Mouse (Mus musculus): Measurements from ENCODE around the gene Sumf2. TPM values are rescaled to one million over a fixed set of nuclear protein-coding genes. Genes with fewer than 3 reads are reported as not detected.
"Not testable (repeated sequence)": the region's sequence is repeated elsewhere in the genome, so short reads cannot be mapped to it uniquely, and the experiment has no call there.

Gene Sumf2
- 12.4 and 16.2 TPM in 2 replicates for polyA plus RNA-seq (2012; rRNA removed)

DNA sequence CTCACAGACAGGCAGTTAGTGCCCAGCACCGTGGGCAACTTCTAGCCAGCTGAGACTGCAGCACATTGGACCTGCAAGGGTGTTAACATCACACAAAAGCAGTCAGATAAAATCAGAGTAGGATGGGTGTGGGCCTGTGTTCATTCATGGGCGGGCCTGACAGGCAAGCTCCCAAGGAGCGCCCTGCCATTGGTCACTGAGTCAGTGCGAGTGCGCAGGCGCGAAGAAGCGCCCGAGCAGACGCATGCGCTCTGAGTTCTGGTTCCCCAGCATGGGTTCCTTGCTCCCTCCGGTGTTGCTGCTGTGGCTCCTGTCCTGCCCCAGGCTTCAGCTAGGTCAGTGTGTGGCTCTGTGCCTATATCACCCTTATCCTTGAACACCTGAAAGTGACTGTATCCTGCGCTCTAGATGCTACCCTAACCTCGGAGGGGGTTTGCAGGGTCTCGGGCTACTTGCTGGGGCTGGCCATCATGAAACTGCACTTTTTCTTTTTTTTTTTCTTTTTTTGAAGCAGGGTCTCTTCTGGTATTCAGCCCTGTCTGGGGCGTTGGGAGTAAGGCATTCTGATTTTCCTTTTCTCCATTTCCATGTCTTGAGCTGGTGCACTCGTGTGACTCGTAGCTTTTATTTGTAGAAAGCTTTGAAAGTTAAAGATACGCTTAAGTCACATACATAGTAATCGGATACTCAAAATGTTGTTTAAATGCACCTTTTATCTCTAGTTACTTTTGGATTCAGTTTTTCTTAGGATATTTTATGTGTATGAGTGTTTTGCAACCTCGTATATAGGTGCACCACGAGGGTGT lies at the start of gene Sumf2:
TSS of gene Sumf2 (plus strand) at position 235 of the 806 bp plus-strand sequence.
- peak; percentile 94 for DNase-seq (ENCODE audit: low spot score)

DNA sequence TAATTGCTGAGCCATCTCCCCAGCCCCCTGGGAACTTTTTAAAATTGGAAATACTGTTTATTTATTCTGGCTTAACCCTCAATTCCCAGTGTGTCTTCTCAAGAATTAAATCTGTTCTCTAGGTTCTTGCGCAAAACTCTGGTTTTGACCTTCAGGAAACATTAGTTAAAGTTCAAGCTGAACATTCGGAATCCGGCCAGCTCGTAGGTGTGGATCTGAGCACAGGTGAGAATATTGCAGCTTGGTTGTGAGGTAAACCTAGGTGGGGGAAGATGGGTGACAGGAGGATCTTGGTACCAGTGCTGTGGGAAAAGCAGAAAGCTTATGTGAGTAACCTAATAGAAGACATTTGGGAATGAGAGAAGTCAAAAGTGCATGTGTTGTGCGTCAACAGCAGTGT lies 1.9 kb upstream of the Sumf2 start:
- DNase-seq (ENCODE audit: low spot score): no peak

DNA sequence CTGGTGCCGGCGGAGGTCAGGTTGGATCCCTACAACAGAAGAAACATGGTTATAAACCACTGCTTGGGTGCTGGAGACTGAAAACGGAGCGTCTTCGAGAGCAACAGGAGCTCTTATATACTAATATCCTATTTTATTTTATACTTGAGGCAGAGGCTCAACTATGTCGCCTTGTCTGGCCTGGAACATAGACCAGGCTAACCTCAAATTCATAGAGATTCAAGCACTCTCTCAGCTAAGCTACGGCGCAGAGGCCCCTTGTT lies 703 bp downstream of the Sumf2 start:
- DNase-seq (ENCODE audit: low spot score): no peak

DNA sequence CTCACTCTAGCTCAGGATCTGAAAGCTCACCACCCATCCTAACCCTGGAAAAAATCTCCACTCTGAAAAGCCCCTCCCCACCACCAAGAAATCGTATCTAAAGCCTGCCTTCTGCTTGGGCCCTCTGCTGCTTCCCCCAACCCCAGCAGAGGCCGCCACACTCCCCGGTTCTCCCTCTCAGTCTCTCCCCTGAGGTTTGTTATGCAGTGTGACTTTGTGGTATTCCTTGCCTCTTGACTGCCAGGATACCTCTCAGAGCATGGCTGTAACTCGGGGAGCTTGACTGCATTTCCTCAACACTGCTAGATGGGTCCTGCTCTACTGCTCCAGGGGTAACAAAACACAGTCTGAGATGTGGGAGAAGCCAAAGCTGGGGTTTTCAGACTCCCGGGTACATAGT lies 8.4 kb downstream of the Sumf2 start:
- DNase-seq (ENCODE audit: low spot score): no peak

DNA sequence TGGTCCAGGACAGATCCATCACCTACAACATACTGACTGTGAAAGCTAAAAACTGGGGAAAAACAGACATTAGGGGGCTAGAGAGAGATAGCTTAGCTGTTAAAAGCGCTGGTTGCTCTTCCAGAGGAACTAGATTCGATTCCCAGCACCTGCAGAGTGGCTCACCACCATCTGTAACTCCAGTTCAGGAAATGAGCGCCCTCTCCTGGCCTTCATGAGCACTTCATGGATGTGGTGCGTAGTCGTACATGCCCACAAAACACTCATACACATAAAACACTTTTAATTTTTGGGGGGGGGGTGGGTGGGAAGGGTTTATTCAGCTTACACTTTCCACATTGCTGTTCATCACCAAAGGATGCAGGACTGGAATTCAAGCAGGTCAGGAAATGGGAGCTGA lies 9.6 kb downstream of the Sumf2 start:
- no peak for DNase-seq (ENCODE audit: low spot score)

DNA sequence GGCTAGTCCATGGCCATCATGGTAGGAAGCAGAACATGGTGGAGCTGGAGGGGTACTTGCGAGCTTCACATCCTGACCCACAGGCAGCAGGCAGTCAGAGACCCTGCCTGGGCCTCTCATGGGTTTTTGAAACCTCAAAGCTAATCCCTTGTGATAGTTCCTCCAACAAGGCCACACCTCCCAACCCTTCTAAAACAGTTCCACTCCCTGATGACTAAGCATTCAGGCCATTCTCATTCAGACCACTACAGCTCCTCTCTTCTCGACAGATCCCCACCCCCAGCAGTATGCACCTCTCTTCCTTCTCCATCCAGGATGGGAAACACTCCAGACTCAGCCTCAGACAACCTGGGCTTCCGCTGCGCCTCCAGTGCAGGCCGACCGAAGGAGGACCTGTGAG lies 15.5 kb downstream of the Sumf2 start:
- DNase-seq (ENCODE audit: low spot score): no peak

DNA sequence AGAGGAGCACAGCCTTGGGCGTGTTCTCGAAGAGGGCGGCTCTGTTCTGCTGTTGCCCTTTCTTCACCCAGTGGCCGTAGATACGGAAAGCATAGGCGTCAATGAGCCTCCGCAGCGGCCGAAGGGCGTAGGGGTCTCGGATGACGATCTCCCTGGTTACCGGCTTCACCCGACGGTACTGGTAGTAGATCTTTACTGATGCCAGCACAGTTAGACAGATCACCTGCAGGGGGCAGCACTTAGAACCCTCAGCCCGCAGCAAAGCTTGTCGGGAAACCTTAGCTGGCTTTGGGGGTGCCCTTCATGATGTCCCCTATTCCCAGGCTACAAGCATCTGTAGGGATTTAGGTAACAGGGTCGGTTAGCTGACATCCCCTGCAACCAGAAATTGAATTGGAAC lies 17.7 kb downstream of the Sumf2 start:
- no peak for DNase-seq (ENCODE audit: low spot score)

DNA sequence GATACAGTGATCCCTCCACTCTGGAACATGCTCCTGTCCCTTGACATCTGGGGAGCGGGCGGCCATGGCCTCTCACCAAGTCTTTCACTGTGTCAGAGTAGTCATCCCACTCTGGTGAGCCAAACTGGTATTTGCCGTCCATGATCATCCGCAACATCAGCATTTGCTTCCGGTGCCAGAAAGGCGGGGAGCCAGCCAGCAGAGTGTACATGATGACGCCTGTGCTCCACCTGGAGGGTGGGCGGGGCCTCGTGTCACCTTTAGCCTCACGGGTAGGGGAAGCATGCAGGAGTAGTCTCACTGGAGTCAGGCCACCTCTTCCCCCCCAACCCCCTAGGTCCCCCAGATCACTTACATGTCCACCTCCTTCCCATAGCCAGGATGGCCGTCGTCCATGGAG lies 19.1 kb downstream of the Sumf2 start:
- DNase-seq (ENCODE audit: low spot score): no peak

DNA sequence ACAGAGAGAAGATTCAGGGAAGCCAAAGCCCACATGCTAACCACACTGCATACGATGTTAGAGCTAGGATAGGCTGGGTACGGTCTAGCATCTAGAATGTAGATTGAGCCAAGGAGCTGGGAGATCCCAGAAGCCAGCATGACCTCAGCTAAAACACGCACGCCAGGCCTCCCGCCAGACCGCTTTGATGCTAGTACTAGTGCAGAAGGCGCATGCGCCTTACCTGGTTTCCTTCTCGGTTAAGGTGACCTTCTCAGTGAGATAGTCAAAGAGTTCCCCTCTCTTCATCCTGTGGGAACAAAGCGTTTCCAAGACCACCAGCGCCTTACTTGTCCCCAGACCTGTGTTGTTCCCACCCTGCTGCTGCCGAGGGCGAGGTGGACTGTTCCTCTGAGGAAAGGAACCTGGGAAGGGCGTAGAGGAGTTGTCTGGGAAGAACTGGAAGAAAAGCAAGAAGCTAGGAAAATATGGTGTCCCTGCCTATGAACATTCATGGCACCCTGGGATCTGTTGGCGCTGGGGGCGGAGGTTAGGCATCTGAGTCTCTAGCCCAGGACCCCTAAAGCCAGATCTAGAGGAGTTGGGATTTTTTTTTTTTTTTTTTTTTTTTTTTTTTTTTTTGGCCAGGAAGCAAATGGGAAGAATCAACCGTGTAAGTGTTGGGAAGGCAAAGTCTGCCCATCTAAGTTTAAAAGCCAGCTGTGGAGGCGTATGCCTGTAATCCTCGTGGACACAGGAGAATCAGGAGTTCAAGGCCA lies 22.6 kb downstream of the Sumf2 start:
- no peak for DNase-seq (ENCODE audit: low spot score)

DNA sequence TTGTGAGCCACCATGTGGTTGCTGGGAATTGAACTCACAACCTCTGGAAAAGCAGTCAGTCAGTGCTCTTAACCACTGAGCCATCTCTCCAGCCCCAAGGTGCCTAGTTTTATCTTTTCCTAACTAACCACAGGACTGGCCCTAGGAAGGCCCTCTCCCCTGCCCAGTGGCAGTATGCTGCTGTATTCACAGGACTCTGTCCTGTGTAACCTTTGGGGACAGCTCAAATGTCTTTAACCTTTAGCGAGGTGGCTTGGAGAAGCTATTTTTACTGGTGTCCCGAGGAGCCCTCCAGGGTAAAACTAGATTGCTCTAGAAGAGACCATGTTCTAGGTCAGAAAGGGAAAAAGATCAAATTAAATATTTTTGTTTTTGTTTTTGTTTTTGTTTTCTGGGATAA lies 24.5 kb downstream of the Sumf2 start:
- no peak for DNase-seq (ENCODE audit: low spot score)

DNA sequence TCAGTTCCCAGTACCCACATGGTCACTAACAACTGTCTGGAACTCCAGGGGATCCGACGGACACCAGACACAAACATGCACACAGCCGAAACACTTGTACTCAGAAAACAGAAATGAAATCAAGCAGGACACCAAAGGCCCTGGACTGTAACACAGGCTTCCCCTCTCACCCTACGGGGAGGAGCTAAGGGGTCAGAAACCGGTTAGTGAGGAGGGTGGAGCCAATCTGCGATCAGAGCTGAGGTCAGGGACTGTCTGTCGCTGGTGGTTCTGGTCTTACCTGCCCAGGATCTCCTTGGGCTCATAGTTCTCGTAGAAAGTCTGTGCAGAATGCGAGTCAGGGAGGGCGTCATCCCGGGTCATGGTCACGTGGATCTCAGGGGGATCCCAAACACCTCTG lies 27.2 kb downstream of the Sumf2 start:
- DNase-seq (ENCODE audit: low spot score): no peak

DNA sequence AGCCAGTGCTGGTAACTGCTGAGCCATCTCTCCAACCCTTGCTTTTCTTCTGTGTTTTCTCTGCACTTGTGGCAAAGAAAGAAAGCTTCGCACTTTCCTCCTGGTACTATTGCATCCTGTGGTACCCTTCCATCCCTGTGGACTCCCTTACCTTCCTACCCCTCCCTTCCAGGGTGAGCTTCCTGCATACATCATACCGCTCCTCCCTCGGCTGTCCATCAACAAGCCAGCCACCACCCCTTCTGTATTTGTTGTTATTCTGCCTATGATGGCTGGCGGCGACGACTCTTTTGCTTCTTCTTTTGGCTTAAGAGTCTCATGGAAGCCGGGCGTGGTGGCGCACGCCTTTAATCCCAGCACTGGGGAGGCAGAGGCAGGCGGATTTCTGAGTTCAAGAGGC lies 28.3 kb downstream of the Sumf2 start:
- no peak for DNase-seq (ENCODE audit: low spot score)

DNA sequence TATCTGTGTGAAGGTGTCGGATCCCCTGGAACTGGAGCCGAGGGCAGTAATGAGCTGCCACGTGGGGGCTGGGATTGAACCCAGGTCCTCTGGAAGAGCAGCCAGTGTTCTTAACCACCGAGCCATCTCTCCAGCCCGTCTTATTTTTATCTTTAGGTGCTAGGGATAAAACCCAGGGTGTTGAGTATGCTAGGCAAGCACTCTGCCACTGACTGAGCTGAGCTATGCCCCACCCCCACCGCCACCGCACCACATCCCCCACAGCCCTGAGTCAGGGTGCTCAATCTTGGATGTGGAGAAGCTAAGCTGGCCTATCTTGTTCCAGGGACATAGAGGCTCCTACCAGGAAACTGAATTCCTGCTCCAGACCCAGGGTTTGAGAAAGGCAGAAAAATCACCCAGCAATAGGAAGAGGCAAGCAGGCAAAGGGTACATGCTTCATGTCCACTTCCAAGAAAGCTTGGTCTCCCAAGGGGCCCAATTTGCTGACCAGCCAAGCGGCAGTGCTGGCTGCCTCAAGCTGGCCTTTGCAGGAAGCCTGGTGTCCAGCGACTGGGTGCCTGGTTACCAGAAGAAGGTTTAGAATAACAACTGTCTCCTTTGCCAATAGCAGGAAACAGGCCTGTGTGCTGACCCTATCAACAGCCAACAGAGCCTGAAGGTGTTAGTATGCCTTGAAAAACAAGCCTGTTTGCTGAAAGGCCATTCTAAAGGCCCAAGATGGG lies 31.1 kb downstream of the Sumf2 start:
- DNase-seq (ENCODE audit: low spot score): no peak

DNA sequence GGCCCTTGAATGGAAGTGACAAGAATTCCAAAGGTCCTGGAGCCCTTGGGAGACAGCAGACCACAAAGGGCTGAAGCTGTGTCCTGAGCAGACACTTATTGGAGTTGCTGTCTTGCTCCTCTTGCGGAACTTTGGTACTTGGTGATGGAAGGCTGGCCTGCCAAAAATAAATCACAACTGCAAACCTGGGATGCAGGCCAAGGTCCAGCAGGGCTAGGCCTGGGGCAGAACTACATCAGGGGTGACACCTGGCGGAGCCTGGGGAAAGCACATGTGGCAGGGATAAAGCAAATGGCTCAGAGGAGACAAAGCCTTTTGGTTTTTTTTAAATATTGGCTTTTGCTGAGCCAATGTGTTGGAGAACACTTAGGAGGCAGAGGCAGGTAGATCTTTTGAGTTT lies 32.2 kb downstream of the Sumf2 start:
- DNase-seq (ENCODE audit: low spot score): no peak

DNA sequence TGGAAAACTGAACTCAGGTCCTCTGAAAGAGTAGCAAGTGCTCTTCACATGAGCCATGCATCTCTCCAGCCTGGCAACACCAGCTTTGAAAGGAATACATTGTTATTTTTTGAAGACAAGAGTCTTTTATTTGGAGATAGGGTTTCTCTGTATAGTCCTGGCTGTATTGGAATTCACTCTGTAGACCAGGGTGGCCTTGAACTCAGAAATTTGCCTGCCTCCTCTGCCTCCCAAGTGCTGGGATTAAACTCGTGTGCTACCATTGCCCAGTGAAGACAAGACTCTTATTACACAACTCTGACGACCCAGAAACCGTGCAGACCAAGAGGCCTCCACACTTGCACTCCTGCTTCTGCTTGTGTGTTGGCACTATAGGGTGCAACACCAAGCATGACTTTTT lies 33.1 kb downstream of the Sumf2 start:
- no peak for DNase-seq (ENCODE audit: low spot score)

DNA sequence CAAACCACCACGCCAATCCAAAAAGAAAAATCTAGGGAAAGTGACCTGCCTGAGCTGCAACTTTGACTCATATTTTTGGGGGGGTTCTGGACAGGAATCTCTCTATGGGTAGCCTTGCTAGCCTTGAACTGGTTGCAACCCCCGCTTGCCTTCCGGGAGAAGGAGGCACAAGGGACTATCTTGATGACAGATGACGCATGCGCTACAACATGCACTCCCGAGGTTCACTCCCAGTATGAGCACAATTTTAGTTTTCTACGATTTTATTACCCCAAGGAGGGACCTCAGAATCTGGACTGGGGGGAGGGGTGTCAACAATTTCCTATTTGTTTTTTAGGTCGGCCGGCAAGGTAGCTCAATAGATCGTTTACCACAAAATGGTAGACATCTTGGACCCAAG lies 39.5 kb downstream of the Sumf2 start:
- DNase-seq (ENCODE audit: low spot score): no peak

DNA sequence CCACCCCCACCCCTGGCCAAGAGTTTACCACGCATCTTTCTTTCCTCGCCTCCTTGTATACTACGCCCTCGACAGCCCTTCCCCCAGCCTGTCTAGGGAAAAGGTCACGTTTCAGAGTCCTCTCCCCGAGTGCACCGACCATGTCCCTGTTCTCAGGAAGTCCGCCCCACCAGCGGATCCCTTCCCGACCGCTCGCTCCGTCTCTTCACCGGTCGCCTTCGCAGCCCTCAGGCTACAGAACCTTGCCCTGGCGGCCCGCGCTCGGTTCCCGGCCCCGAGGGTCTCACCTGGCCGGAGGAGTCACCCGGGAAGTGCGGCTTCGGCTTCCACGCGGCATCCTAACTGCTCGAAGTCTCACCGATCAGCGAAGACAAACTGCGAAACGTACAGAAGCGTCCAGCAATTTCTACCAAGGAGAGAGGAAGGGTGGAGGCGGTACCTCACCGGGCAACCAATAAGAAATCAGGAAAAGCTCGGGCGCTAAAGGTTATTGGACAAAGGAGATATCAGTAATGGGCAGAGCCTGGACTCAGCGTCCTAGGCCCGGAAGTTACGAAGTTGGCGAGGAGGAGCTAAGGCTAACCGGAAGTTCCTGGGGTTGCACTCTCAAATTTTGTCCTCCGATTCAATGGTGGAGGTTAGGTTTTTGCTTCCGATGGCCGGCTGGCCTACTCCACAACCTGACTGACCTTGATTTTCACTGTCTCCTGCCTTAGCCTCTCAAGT lies 40.3 kb downstream of the Sumf2 start, which contains the start of gene Chchd2:
TSS of gene Chchd2 (minus strand) at position 560 of the 726 bp plus-strand sequence.
- DNase-seq (ENCODE audit: low spot score): peak; percentile 81

DNA sequence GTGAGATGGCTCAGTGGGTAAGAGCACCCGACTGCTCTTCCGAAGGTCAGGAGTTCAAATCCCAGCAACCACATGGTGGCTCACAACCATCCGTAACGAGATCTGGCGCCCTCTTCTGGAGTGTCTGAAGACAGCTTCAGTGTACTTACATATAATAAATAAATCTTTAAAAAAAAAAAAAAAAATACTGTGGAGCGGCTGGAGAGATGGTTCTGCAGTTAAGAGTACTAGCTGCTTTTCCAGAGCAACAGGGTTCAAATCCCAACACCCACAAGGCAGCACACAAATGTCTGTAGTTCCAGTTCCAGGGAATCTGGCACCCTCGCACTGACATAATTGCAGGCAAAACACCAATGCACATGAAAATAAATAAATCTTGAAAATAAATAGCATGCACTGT lies 43.6 kb downstream of the Sumf2 start:
- not testable (repeated sequence) for DNase-seq (ENCODE audit: low spot score)

DNA sequence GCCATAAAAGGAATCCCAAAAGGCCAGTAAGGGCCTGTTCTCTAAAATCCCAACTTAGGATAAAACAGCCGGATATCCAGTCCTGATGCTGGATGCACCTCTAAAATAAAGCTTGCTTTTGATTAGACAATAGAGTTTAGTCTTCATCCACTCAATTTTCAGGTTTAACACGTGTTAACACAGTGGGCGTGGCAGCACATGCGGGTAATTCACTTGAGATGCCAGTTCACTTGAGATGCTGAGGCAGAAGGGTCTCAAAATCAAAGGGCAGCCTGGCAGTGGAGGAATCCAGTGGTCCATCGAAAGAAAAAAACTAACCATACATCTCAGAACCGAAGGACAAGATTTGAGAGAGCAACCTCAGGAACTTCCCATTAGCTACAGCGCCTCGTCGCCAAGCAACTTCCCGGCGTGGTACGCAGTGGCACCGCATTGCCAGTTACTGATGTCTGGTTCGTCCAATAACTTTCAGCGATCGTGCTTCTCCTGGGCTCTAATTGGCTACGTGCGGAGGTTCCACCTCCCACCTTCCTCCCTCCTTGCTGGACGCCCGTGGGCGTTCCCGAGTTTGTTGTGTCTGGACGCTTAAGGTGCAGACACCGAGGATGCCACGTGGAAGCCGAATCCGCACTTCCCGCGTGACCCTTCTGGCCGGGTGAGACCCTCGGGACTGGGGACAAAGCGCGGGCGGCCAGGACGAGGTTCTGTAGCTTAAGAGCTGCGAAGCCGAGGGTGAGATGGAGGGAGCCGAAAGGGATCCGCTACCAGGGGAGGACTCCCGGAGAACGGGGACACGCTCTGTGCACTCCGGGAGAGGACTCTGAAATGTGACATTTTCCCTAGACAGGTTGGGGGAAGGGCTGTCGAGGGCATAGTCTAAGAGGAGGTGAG lies 48.7 kb downstream of the Sumf2 start, which contains the start of gene Zbed5:
TSS of gene Zbed5 (plus strand) at position 526 of the 891 bp plus-strand sequence.
- peak; percentile 60 for DNase-seq (ENCODE audit: low spot score)

DNA sequence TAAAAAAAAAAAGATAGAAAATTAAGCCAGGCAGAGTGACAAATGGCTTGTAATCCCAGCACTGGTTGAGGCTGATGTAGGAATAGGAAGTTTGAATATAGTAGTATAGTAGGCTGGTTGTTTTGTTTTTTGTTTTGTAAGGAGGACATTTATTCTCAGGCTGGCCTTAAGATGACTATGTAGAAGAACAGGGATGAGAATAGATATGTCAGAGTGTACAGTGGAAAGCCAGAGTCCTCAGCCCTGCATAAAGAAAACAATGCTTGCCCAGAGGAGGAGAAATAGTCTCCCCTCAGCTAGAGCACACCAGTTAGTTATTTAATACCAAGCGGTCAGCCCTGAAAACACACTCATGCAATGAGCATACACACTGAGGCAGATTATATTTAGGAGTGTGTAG lies 51.7 kb downstream of the Sumf2 start, which contains the start of gene Phkg1:
TSS of gene Phkg1 (minus strand) at position 101 of the 400 bp plus-strand sequence.
- no peak for DNase-seq (ENCODE audit: low spot score)

DNA sequence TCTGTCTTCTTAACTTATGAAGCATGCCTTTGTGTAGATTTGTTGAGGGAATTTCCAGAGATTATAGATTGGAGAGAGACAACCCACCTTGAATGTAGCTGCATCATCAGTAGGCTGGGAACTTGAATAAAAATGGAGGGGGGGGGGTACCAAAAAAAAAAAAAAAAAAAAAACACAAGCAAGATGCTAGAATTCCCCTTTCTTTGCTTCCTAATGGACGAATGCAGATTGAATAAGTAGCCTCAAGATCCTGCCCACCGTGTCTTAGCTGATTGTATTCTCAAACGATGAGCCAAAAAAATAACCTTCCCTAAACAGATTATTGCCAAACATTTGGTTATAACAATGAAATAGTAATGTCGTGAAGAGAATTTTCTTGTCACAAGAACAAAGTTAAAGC lies 61.0 kb downstream of the Sumf2 start:
- no peak for DNase-seq (ENCODE audit: low spot score)

All from urinary bladder, adult 2 months (tissue).